Mouse (Mus musculus): ENCODE data around the gene Sae1.

The Sae1 gene

DNA sequence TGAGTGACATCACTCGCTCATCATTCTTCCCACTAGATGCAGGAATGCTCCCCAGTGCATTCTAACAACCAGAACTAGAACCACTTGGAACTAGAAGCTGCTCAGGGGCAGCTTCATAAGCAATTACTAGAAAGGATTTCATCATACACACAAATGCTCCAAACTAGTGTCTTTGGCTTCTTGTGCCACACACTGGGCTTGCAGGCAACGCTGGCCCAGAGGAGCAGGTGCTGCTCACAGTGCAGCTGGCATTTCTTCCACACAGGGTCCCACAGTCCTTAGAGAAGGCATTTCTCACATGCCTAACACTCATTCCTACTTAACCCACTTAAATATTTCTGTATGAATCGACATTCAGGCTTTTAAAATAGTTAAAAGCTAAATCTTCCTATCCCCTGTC, 30.0 kb downstream of the Sae1 start:
- DNase-seq (ENCODE audit: low spot score), result no peak

DNA sequence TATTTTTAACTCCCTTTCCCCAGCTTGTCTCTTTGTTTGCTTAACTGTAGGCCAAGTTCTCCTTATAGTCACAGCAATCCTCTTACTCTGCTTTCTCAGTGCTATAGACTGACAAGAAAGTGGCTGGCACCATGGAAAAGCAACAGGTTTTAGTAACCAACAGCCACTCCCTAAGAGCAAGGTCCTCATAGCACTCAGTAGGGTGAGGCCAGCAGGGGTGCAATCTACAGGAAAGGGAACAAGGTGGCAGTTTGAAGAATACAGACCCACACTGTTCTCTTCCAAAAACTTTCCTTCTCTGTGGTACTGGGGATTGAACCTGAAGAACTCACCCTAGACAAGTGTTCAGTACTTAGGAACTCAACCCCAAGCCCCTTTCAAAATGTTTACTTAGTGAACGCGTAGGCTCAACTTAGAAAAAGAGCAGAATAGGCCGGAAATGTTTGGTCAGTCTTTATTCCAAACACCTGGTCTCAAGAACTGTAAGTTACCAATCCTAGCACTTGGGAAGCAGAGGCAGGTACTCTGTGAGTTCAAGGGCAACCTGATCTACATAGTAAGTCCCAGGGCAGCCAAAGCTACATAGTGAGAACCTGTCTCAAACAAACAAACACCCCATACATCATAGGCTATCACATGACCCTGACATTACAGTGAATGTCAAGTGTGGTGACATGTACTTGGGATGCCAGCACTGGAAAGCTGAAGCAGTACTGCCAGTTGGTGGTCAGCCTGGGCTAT, 31.6 kb downstream of the Sae1 start:
- DNase-seq (ENCODE audit: low spot score), result no peak

DNA sequence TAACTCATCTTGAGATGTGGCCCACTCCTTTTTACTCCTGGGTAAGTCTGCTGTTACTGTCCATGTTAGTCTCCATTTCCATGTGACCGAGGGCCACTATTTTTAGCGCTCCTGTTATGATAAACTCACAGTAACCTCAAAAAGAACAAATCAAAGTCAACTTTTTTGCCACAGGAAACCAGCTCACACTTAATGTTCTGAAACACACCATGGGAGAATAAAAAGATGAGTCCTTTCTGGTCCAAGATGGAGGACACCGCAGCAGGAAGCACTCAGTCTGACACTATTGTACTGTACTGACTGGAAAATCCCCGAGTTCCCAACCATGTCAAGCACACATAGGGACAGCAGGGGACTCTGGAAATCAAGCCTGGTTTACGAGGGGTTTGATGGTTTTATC, 37.6 kb downstream of the Sae1 start:
- DNase-seq (ENCODE audit: low spot score), result no peak

DNA sequence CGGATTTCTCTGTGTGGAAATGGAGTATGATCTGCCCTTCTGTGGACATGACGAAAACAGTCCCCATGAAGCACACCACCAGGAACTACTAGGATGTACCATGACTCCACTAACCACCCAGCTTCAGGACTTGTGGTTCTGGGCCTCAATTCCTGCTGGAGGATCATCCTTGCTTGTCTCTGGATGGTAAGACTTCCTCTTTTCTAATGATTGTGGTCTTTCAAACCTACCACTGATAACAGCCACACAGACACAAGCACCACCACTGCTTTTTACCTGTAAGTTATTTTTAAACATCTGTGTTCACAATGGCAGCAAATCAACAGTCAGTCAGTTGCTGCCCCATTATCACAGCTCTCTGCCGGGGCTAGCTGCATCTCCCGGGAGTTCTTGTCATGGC, 42.3 kb downstream of the Sae1 start:
- no peak for DNase-seq (ENCODE audit: low spot score)

DNA sequence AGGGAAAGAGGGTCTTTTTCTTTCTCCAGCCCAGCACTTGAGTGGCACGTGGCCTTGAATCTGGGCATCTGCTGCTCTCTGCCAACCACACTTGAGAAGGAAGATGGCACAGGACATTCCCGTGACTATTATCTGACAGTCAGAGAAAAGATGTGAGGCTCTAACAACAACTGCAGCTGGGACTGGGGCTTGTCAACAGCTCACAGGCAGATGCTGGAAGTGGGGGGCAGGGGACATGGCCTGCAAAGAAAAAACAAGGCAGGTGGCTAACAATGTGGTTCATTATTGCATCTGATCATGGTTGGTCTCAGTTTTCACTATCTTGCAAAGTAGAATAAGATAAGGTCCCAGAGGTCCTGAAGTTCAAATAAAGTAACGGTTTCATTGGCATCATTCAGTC, 43.0 kb downstream of the Sae1 start:
- no peak for DNase-seq (ENCODE audit: low spot score)

DNA sequence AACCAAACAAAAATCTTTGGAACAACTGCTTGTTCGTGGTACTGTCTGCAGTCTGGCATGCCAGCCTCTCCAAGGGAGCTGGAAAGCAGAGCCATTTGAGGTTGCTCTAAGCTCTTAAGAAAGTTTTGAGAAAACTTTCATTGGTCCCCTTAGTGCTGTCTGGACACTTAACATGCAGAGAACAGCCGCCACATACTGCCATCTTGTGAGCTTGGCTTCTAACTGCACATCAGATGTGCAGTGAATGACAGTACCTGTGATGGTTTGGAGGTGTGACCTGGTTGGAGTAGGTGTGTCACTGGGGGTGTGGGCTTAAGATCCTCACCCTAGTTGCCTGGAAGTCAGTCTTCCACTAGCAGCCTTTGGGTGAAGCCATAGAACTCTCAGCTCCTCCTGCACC, 49.9 kb downstream of the Sae1 start:
- no peak for DNase-seq (ENCODE audit: low spot score)

DNA sequence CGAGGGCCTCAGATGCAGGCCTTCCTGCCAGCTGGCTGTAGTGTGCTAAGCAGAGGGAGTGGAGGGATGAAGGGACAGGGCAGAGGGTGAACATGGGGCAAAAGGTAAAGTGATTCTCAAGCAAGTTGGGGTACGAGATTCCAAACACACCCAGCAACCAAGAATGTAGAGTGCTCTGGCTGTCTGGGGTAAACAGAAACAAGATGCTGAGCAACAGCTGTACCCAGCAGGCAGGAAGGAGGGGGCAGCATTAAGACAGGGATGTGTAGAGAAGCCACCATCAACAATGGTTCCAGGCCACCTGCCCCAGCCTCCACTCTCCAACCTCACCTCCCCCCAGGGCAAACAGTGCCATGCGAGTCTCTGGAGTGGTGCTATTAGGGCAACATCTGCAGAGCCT, 58.5 kb downstream of the Sae1 start:
- no peak for DNase-seq (ENCODE audit: low spot score)

DNA sequence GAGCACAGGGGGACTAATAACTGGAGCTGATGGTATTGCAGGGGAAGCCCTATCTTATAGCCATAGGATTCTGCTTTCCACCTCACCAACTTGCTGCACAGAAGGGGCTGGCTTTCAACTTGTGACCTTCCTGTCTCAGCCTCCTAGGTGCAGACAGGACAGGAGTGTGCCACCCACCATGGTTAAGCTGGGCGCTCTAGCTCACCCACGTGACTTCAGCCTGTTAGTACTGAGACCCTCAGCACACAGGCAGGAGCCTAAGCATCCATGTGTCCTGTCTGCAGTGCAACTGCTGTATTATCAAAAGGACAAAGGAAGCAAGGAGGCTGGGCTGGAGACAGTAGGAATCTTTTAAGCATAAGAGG, 61.0 kb downstream of the Sae1 start:
- no peak for DNase-seq (ENCODE audit: low spot score)

DNA sequence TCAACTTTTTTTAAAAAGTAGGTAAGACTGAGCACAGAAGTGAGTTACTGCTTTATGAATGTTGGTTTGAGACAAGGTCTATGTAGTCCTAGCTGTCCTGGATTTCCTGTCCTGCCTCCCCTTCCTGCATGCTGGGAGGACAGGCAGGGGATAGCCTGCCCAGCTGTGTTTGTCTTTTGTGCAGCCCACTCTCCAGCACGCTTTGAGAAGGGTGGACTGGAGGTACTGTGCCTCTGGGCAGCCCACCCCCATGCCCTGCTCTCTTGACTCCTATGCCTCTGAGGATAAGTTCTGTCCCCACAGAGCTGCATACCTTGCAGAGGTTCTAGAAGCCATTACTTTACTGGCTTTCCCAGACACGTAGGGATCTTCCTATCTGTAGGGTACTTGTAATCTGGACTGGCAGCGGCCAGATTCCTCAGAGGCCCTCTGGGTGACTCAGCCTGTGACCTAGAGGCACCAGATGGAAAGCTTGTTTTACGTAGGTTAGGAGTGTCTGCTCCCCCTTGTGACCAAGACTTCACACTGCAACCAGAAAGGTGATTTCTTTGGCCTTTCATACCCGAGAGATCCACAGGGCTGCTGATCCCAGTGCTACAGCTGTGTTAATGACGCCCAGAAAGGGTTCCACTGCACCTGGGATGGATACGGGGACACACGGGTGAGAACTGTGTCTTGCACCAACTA, 61.5 kb downstream of the Sae1 start:
- DNase-seq (ENCODE audit: low spot score), result no peak

DNA sequence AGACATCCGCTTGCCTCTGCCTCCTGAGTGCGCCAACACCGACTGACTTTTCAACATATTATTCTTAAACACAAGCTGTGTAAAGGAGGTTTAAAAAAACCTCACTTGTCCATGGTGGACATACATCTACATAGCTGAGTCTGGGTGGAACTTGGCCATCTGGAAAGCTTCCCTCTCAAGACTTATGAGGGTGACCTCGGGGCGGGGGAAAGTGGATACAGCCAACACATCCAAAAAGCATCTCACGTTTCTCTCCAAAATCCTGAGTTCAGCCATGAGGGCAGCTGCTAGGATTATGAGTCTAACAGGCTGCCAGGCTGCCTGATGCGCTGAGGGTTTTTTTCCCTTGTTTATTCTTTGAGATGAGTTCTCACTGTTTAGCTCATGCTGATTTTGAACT, 62.9 kb downstream of the Sae1 start:
- DNase-seq (ENCODE audit: low spot score), result no peak

DNA sequence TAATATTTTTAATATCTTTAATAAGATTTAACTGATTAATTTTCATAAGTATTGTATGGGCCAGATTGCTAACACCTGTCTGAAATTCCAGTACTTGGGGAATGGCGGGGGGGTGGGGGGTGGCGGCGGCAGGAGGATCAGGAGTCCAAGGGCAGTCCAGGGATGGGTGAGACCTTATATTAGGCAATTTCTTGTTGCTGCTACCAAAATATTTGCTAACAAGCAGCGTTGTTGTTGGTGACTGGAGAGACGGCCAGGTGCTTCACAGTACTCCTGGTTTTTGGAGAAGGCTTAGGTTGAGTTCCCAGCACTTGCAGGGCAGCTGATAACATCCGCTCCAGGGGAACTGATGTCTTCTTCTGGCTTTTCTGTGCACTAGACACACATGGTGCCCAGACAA, 67.1 kb downstream of the Sae1 start:
- no peak for DNase-seq (ENCODE audit: low spot score)

DNA sequence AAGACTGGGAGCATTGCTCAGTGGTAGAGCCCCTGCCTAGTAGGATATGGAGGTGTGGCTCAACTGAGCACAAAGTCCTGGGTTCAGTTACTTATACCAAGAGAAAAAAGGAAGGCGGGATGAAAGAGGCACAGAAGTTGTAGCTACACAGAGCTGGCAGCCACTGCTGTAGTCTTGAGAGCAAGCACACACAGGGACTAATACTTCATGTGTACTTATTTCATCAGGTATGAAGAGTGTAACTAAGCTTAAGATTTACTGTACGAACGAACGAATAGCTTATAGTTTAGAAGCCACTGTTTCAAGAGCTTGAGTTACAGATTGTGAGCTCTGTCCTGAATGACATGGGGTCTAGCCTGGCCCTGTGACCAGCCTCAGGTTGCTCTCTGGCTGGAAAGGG, 68.4 kb downstream of the Sae1 start:
- DNase-seq (ENCODE audit: low spot score), result no peak

DNA sequence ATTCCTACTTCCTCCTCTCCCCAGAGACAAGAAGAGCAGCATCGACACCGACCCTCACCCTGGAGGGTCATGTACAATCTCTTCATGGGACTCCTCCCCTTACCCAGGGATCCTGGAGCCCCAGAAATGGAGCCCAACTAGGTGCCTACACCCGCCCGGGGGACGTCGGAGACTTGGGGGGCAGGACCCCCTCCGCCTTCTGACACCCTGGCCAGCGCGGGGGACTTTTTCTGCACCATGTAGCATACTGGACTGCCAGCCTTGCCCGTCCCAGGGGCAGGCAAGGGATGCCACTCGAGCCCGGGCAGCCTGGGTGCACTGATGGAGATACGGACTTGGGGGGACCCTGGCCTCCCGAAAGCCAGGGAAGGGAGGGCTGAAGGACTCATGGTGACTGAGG, 70.5 kb downstream of the Sae1 start:
- DNase-seq (ENCODE audit: low spot score), result no peak

DNA sequence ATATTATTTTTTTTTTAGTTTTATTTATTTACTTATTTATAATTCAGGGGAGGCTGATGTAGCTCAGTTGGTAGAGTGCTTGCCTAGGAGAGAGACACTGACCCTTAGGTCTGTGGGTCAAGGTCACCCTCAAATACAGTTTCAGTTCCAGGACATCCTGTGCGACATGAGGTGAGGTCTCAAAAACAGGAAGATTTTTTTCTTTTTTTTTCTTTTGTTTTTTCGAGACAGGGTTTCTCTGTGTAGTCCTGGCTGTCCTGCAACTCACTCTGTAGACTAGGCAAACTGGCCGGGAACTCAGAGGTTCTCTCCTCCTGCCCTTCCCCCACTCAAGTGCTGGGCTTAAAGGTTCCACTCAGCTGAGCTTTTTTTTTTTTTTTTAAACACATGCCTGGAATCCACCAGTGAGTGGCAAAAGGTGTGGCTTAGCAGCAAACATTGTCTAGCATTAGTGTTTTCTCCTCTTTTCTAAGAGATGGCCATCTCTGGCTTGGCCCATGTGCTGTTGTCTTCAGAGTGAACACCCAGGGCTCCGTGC, 72.3 kb downstream of the Sae1 start:
- DNase-seq (ENCODE audit: low spot score), result no peak

DNA sequence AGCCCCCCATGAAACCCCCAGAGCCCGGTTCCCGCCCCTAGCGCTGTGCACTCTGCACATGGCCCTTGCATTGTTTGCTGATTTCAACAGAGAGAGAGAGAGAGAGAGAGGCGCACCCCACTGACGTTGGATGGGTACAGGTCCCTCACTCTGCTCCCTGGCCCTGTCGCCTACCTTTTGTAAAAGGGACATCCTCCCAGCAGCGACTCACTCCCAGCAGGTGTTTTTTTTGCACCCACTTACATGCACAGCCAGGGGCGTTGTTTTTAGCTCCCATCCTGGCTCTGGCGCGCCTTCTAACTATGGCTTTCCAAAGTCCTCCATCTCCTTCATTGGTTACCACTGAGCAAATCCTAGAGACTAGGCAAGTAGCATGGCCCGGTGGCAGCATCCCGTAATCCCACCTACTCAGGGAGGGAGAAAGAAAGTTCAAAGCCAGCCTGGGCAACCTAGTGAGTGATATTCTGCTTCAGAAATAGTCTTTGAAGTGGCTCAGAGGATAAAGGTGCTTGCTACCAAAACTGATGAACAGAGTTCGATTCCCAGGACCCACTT, 73.3 kb downstream of the Sae1 start:
- no peak for DNase-seq (ENCODE audit: low spot score)

DNA sequence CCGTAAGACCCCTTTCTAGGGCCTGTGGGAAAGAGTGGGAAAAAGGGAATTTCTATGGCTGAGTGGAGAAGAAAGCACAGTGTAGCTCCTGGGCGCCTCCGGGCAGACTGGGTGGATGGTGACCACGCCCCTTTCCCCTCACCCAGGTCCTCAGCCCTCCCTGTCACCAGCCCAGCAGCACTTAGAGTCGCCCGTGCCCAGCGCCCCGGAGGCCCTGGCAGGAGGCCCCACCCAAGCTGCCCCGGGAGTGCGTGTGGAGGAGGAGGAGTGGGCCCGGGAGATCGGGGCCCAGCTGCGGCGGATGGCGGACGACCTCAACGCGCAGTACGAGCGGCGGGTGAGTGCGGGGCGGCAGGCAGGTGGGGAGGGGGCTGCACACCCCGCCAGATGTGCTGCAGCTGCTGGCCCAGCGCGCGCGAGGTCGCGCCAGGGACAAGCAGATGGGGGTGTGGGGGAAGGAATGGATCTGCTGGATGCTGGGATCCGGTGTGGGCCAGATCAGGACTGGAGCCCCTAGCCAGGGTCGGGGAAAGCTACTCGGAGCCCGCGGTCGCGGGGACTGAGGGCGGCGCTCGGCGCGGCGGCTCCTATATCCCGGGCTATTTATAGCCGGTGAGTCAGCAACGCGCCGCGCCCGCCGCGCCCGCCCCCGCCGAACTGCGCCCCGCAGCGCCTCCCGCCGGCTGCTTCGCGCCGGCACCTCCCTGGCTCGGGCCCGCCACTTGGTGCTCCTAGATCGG, 74.0 kb downstream of the Sae1 start:
- peak; percentile 72 for DNase-seq (ENCODE audit: low spot score)

DNA sequence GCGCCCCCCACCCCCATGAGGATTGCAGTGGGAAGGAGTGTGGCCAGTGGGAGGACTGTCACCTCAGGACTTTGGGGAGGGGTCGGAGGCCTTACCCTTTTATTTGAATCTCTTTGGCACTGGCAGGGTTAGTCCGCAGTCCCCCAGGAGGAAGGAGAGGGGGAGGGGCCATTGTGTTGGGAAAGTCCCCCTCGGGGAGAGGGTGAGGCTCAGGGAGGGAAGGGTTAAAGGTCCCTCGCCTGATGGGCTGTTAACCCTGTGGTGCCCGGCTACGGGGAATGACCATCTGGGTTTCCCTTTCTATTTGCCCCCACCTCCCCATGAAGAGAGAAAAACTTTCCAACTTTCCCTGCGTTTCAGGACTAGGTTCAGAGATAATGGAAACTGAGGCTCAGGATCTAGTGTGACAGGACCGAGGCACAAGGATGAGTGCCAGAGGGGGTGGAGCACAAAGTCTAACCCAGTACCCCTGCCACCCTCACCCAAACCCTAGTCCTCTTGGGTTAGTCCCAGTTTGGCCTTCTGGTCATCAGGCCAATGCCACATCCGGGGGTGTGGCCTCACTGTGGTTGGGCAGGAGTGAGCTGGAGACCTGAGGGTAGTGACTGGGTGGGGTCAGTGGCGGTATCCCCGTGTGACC, 74.8 kb downstream of the Sae1 start:
- peak; percentile 64 for DNase-seq (ENCODE audit: low spot score)

DNA sequence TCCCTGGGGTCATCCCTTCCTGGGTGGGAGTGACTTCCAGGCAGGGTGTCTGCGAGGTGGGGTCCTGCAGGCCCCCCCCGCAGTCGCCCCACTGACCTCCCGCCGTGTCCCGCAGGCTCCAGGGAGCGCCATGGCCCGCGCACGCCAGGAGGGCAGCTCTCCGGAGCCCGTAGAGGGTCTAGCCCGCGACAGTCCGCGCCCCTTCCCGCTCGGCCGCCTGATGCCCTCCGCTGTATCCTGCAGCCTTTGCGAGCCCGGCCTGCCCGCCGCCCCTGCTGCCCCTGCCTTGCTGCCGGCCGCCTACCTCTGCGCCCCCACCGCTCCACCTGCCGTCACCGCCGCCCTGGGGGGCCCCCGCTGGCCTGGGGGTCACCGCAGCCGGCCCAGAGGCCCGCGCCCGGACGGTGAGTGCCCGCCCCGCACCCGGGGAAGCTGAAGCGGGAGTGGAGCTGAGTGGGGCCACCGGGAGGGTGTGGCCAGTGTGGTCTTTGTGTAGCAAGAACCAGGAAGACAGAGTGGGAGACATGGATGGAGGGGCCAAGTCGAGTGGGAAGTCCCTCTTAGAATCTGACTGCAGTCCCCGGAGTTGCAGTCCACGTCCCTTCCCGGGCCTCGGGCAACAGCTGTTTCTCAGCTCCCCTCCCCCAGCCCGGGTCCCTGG, 75.5 kb downstream of the Sae1 start:
- peak; percentile 35 for DNase-seq (ENCODE audit: low spot score)

DNA sequence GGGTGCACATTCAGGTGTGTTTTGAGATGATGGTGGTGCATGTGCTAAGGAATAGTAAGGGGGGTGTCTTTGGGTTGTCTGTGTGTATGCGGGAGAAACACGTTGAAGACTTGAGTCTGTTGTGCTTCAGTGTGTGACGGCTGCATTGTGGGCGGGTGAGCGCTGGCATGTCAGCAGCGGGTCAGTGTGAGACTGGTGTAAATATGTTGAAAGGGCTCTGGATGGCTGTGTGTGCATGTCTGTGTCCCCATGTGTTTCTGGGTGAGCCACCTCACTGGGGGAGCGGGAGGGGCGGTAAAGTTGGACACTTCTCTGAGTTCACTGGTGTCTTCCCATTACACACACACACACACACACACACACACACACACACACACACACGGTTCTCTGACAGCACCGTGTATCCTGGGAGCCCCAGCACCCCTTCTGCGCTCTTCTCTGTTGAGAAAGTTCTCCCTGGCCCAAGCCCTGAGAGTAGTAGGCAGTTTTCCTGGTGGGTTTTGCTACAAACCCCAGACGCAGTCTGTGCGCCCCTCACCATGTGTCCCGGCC, 76.1 kb downstream of the Sae1 start:
- no peak for DNase-seq (ENCODE audit: low spot score)

DNA sequence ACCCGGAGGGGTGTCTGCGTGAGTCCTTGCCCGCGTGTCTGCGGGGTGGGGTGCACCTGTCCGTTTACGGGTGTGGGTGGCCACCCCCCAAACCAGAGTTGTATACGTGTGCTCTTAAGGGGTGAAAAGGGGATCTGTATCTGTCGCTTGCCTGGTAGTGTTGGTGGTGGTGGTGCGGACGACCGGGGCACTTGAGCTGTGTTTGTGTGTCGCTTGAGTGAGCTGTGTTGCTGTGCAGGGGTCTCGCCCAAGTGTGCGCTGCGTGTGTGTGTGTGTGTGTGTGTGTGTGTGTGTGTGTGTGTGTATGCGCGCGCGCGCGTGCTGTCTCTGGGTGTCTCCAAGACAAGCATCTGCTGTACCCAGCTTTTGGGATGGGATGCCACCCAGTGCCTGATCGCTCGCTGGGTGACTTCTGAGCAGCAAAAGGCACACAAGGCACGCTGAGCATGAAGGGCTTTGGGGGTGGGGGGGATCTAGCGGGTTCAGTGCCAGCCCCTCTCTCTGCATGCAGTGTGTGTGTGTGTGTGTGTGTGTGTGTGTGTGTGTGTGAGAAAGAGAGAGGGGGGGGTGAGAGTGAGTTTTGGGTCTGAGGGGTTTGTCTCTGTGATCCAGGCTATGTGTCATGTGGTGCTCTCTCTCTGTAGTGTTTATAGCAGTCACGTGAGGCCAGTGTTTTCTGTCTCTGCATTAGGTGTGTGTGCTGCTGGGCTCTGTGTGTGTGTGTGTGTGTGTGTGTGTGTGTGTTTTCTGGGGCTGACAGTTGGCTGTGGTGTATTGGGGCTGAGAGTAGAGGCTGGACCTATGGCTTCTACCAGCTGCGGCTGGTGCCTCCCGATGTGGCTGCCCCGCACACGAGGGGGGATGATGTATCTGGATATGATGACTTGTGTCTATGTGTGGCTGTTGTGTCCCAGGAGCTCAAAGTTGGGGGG, 76.8 kb downstream of the Sae1 start:
- DNase-seq (ENCODE audit: low spot score), result no peak

All from testis, postnatal 14 days (tissue).